Mouse (Mus musculus) cerebellum, postnatal 25 days (tissue): Measurements from ENCODE around the gene Rtkn.
A peak's percentile ranks its signal among the peaks of the same experiment; 100 is the strongest.

ENCODE experiments used
- DNase-seq, 2 experiments: peaks; one replicate each; pipeline ENCODE4 v3.0.0; 2021; ENCODE audit warnings: mixed read lengths in 2 of 2

The Rtkn gene

DNA sequence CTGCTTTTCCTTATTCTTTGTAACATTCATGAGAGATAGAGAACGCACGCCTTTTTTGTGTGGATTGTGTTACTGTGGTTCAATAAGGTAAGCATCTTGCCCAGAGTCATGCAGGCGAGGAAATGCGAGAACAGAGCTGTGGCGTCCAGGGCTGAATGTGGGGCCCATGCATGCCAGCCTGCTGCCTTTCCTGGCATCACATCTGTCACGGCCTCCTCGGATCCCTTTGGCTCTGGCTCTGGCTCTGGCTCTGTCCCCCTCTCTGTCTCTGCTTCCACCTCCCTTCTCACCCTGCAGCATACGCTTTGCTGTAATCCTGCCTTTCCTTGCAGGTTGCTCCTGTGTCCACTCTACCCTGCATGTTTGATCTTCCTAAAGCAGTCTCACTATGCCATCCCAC lies 40.7 kb downstream of the Rtkn start:
- no peak for DNase-seq

DNA sequence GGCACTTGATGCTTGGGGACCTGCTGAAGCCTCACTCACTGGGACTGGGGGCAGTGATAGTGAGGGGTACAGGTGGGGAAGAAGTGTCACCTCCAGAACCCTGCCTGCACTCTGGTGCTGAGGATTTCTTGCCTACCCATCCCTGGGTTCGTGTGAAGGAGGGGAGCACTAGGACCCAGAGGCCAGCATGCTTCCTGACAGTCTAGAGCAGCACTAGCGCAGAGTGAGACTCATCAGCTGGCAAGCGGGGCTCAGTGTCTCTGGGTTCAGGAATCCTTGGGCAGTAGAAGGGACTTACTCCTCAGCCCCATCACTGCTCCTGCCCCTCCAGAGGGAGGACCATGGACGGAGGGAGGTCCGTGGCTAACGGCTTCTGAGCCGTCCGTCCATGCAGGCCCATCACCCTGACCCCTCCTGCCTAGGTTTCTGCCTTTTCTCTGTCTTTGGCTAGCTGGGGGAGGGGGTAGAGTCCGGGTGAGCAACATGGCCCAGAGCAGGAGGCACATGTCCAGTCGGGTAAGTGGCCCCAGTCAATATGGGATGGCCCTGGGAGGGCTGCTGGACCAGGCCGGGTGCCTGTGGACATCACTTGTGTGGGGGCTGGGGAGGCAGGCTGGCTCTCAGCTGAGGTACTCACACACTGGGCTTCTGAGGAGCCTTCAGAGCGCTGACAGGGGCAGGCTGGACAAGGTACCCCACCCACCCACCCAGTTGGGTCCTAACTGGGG lies 44.3 kb downstream of the Rtkn start:
- peak; percentile 83 to 89 for DNase-seq

DNA sequence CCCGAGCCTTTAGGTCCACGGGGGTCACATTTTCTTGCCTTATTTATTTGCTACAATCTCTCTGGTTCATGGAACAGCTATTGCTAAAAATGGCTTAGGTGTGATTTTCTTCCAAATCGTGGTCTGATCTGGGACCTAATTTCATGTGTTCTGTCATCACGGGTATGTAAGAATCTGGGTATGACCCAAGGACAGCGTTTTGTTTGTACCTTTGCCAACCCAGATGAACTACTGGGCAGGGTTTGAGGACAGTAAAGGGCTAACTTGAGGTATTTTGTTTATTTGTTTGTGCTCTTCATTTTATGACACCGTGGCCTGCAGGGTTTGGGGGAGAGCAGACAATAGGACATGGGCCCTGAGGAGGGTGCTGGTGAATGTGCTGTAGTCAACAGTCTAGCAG lies 45.3 kb downstream of the Rtkn start:
- no peak for DNase-seq

DNA sequence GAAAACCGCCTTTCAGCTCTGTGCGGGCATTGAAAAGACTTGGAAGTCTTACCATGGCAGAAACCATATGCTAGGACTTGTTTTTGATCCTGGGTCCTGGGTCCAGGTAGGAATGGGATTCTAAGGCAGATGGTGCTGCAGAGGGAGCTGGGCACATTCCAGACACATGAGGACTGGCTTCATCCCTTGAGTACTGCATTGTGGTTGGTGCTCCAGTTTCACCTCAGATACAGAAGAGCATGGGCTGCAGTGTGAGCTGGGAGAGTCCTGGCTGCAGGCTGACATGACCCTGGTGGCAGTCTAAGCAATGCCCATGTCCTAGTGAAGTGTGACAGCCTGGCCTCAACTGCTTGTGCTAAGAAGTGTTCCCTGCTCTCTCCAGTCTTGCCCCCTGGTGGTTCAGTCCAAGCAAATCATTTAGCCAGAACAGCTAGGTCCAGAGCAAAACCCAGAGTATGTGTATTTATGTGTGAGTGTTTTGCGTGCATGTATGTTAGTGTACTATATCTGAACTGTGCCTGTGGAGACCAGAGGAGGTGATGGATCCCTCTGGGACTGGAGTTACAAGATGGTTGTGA lies 49.7 kb downstream of the Rtkn start:
- DNase-seq, result peak; percentile 53 to 54

DNA sequence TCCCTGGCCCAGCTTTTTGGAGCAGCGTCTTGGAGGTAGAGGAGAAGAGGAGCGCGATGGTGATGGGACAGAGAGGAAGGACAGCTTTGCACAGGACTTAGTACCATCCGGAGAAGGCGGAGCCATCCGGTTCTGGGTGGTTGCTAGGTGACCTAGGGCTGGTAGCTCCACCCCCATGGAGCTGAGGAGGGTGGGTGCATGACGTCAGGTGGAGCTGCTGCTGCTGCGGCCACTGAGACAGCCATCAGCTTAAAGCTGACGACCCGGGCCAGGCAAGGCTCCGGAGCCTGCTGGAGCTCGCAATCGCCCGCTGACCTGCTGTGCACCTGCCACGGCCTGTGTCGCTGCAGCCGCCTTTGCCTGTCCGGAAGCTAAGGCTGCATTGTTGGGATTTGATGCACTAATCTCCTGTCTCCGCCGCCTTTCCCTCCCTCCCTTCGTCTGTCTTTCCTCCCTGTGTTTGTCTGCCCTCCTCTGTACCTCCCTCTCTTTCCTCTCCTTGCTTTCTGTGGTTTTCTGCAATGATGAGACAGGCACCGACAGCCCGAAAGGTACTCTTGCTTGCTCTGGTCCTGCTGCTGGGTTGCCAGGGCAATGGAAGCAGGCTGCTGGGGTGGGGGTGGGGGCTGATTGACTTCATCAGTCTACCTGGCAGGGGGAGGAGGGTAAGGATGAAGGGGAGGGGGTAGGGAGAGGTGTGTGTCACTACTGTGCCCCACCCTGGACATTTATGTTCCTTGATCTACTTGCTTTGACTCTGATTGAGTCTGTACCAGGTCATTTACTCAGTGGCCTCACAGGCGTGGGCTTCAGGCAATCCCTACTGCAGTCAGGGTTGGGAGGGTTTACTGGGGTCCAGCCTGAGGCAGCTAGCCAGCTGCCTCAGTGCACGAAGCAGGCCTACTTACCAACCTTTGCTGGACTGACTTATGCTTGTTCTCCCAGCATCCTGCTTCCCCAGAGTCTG lies 50.9 kb downstream of the Rtkn start:
- DNase-seq, result peak; percentile 91 to 94

DNA sequence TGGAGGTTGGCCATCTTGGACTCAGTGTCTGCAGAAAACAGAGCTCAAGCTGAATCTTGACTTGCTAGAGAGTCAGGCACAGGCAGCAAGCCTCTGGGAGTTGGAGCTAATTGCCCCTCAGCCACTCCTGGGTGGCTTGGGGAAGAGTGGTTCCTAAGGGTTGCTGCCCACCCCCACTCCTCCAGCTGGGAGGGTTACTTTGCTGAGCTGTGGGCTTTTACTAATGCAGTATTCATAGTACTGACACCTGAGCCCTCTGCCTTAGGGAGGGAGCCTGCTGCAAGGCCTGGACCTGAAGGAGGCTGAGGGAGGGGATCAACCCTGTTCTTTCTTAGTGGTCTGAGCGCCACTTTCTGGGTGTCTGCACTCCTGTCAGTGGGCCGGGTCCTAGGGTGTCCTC lies 51.7 kb downstream of the Rtkn start:
- DNase-seq, result no peak

DNA sequence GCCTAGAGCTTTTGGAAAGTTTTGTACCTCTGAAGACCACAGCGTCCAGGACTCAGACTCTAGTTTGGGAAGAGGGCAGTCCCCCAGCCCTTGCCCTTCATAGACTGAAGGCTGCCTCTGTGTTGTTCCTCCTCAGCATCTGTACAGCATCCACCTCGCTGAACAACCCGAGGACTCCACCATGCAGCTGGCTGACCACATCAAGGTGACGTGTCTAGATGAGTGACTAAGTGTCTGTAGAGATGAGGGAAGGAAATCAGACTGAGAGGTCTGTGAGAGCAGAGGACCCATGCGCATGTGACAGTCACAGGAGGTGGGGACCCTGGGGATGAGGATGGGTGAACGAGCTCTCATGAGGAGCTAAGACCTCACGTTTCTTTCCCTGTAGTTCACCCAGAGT lies 58.3 kb downstream of the Rtkn start:
- DNase-seq, result no peak

DNA sequence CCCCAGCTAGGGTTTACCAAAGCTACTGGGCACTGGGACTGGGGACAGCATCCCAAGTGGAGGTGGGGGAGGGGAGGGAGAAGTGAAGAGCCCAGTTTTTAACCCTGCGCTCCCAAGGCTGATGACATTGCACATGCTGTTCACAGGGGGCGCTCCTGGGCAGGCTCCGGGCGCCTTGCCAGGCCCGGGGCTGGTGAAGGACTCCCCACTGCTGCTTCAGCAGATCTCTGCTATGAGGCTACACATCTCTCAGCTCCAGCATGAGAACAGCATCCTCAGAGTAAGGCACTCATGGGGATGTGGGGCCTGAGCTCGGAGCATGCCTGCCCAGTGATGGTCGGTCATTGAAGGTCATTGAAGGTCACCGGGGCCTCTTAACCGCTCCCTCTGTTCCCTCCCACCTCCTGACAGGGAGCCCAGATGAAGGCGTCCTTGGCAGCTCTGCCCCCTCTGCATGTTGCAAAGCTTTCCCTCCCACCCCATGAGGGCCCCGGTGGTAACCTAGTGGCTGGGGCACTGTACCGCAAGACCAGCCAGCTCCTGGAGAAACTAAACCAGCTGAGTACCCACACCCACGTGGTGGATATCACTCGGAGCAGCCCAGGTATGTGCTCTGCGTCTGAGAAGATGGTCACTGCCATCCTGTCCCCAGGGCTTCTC lies 62.2 kb downstream of the Rtkn start:
- peak; percentile 89 to 91 for DNase-seq
